Mouse (Mus musculus) frontal cortex, postnatal 25 days (tissue): Measurements from ENCODE around the gene Dgcr2.

Experiments
- DNase-seq, 2 experiments: peaks; one replicate each; pipeline ENCODE4 v3.0.0; 2022; ENCODE audit warnings: low spot score in 2 of 2

The Dgcr2 gene

GRCm38 (mm10) chr16:17848928-17849327 is 49.4 kb downstream of the Dgcr2 start:
- DNase-seq = no peak

- no peak for DNase-seq
These were observed 49.9 kb downstream of the Dgcr2 start for GRCm38 (mm10) chr16:17848431-17848830.

DNA sequence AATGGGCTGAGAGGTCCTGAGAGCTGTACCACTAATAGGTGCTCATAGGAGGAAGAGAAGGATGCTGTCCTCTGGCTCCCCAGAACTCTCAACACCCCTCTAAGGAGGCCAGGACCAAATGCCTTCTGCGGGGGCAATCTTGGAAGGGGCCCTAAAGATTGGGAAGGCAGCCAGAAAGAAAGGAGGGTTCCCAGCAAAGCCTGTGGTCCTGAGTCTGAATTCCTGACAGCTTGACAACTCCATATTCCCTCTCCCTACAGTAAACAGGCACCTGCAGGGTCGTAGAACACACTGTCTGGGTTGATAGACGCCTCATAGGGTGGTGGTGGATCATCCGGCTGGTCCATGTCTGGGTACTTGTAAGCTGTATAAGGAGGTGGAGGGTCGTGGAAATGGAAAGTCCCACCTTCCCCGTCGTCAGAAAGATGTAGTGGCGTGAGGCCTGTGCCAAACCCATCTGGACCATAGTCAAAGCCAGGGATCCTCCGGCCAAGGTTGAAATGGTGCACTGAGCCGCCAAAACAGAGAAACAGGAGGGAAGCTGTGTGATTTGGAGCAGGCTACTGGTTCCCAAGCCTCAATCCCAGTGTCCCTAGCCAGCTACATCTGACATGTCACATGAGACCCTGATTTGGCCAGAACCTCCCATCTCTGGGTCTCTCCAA is 54.5 kb downstream of the Dgcr2 start:
- DNase-seq = no peak

GRCm38 (mm10) chr16:17842437-17842836 is 55.9 kb downstream of the Dgcr2 start:
- DNase-seq = no peak

GRCm38 (mm10) chr16:17839976-17840375 is 58.4 kb downstream of the Dgcr2 start:
- DNase-seq = no peak

GRCm38 (mm10) chr16:17838051-17838450 is 60.3 kb downstream of the Dgcr2 start, which contains the start of gene Car15:
Car15 (minus strand) TSS chr16:17838364.
- no peak for DNase-seq

DNA sequence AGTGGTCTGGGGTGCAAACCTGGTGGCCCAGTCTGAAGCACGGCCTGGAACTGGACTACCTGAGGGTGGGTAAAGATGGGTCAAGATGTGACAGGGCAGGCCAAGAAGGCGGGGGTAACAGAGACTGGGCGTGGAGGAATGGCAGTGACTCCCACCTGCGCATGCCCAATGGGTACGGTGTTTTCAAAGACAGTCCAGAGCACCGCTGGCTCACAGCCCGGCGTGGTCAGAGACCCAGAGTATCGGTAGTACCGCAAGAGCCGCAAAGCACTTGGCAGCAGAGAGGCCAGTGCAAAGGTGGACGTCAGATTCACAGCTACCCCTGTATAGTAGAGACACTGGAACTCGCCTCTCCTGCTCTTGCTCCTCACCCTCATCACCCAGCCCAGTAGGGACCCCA is 62.9 kb downstream of the Dgcr2 start:
- no peak for DNase-seq

GRCm38 (mm10) chr16:17834543-17834942 is 63.8 kb downstream of the Dgcr2 start:
- DNase-seq = no peak

- DNase-seq = peak in 1 of 2 experiments; percentile 46
These were observed 64.5 kb downstream of the Dgcr2 start for GRCm38 (mm10) chr16:17833681-17834399.

- no peak for DNase-seq
These were observed 65.1 kb downstream of the Dgcr2 start for GRCm38 (mm10) chr16:17833321-17833680.

DNA sequence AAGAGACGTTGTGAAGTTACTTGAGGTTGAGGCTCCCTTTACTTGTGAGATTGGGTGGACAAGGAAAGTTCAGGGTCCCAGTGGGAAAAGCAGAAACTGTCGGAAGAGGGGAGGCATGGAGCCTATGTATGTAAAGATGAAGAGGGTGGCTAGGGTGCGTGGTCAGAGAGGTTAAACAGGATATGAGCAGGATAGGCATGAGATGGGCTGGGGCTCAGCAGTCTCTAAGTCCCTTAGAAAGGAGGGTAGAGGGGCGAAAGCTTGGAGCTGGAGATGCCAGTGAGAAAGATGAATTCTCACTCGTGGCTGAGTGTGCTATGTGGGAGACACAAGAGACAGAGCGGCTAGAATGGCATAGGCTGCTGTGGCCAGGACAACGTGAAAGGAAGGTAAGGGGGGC is 65.5 kb downstream of the Dgcr2 start, which contains the start of gene B830017H08Rik:
TSS of gene B830017H08Rik (plus strand) at position 301 of the 400 bp plus-strand sequence.
- no peak for DNase-seq

GRCm38 (mm10) chr16:17831781-17832180 is 66.6 kb downstream of the Dgcr2 start:
- DNase-seq = no peak

GRCm38 (mm10) chr16:17830385-17831178 is 67.8 kb downstream of the Dgcr2 start:
- no peak for DNase-seq

GRCm38 (mm10) chr16:17828867-17829266 is 69.5 kb downstream of the Dgcr2 start:
- no peak for DNase-seq

DNA sequence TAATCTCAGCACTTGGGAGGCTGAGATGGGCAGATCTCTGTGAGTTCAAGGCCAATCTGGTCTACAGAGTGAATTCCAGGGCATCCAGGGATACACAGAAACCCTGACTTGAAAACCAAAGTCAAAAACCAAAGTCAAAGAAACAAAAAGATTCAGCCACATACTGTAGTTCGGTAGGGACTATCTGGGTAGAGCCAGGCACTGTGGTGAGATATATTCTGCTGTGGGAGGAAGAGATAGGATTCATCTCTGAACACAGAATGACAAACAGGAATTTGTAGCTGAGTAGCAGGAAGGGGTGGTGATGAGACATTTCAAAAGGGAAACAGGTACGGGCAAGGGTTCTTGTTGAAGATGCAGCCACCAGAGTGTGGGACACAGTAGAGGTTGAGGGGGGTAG is 70.1 kb downstream of the Dgcr2 start:
- no peak for DNase-seq

DNA sequence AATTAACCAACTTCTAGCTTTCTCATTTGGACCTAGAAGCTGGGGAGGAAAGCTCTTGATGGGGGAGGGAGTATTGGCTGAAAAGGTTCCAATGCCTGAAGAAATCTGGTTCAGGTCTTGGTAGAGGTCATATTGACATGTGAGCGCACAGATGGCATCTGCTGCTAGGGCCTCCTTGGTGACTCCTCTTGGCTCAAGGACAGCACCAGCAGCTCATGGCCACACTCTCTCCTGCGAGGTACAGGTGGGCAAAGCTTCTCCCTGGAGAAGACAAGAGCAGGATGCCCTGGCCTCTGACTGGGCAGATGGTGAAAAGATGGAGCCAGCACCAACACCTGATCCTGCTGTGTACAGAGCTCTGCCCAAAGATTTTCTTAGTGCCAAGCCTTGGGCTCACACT is 71.9 kb downstream of the Dgcr2 start:
- no peak for DNase-seq

DNA sequence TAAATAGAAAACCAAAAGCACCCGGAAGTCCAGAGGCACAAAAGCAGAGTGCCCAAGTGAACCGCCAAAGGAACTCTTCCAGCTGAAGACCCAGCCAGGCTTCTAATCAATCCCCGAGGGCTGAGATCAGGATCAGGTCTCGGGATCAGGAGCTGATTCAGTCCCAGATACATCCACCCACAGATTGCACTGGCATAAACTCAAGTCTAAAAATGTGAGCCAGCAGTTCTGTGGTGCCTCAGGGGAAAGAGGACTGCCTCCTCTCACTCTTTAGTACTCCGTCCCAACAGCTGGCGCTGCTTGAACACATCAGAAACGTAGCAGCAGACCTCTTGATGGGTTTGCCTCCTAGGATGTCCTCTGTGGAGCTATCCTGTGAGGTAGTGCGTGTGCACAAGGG is 81.8 kb downstream of the Dgcr2 start:
- no peak for DNase-seq

DNA sequence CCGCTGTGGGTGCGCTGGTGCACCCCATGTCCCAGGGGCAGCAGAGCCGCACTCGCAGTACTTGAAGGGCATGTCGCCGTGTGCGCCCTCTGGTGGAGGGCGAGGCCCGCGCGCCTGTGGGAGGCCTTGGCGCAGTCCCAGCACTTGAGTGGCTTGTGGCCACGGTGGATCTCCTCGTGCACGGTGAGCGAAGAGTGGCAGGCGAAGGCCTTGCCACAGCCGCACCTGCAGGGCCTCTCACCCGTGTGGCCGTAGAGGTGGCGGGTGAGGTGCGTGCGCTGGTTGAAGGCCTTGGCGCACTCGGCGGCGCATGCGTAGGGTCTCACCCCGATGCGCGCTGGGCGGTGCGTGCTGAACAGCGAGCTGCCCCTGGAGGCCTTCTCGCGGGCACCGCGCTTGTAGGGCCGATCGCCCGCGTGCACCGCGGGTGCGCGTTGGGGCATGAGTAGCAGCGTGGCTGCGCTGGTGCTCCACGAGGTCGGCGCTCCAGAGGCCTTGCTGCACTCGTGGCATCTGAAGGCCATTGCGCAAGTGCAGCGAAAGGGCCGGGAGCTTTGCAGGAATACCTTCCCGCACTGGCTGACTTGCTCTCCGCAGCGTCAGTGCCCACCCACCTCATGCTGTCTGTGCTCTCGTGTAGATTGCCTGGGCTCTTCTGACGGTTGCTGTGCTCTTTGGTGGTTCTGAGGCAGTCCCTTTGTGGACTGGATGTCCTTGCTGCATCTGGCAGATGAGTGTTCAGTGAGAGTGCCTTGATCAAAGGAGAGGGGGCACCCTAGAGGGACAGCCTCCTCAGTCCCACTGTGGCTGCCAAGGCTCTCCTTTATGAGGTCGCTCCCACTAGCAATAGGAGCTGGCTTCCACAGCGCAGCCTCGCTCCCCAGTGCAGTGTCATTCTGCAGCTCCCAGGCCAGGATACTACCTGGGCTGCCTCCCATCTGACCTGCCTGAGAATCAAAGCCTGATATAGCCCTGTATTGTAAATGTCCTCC is 82.7 kb downstream of the Dgcr2 start:
- DNase-seq = peak in 1 of 2 experiments; percentile 48

GRCm38 (mm10) chr16:17813173-17813572 is 85.2 kb downstream of the Dgcr2 start:
- no peak for DNase-seq

- no peak for DNase-seq
These were observed 86.2 kb downstream of the Dgcr2 start for GRCm38 (mm10) chr16:17812120-17812519.

DNA sequence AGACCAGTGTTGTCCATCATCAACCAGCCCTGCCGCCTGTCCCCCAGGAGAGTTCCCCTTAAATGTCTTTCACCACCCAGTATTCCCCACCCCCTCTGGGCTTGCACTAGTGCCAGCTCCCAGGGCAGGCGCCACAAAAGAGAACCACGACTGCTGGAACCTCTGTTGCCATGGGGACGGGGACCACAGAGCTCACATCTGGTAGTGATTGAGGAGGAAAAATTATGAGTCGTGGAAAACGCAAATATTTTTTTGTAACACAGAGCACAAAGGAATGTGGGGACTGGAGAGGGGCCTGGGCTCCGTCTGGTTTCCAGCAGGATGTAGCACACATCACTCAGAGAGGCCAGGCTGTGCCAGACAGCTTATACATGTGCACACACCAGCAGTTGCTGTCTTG is 88.7 kb downstream of the Dgcr2 start:
- no peak for DNase-seq
